Mouse (Mus musculus) lung, postnatal 36 days (tissue): Measurements from ENCODE around the gene Ppm1b.

Experiments used
- DNase-seq: peaks from one replicate; pipeline ENCODE4 v3.0.0; 2022; ENCODE audit warnings: mixed read lengths

Ppm1b gene

DNA sequence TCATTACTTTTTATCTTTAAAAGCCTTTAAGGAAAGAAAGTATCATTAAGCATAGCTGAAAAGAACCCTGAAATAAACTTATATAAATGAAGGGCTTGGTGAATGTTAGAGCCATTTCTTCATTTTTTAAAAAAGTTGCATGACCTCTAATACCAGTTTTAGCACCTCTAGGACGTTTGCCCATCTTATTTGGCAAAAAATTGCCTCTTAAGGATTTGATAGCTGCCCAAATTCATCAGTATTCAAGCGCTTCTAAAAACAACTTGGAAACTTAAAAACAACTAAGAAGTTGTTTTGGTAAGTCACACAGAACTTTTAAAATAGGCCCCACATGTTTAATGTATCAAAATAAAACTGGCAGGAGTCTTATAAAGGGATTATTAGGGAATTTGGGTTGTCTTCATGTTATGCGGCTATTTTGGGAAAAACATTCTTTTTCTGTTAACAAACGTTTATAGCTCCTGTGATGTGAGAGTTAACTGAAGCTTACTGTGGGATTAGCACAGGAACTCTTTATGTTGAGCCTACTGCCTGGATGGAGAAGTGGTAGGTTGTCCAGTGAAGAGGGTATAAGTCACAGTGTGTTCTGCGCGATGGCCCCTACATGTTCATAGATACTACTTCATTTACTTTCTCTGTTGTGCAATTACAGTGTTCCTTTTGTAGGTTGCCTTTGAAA is 2.6 kb downstream of the Ppm1b start:
- no peak for DNase-seq

GRCm38 (mm10) chr17:84959665-84960020 is 3.1 kb downstream of the Ppm1b start:
- DNase-seq = no peak

DNA sequence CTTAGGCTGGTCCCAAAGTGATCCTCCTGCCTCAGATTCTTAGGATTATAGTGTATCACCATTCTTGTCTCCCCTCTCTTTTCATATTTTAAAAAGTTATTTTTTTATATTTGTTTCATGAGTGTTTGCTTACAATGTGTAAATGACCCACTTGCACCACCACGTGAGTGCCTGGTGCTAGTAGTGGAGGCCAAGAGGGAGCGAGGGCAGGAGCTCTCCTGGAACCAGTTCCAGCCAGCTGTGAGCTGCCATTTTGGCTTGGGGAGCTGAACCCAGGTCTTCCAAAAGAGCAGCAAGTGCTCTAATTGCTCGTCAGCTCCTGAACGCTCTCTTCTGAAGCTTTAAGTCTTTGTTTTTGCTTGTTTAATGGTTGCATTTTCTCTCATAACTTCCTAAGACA is 3.6 kb downstream of the Ppm1b start:
- DNase-seq = peak; percentile 53

- peak; percentile 83 for DNase-seq
Observed at GRCm38 (mm10) chr17:84962046-84962445, 5.5 kb downstream of the Ppm1b start.

DNA sequence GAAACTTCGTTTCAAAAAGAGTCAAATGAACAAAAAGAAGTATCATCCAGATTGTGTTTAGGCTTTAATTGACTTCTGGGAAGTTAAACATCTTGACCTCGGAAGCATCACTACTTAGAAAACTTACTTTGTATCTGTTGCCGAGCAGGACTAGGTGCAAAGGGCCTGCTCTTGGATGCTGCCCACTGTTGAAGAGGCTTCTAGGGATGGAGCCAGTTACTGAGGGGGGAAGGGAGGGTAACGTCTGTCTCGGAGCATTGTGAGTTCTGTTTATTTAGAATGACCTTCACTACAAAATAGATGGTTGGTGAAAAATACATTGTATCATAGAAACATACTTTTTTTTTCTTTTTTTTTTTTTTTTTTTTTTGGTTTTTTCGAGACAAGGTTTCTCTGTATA is 7.1 kb downstream of the Ppm1b start:
- no peak for DNase-seq

DNA sequence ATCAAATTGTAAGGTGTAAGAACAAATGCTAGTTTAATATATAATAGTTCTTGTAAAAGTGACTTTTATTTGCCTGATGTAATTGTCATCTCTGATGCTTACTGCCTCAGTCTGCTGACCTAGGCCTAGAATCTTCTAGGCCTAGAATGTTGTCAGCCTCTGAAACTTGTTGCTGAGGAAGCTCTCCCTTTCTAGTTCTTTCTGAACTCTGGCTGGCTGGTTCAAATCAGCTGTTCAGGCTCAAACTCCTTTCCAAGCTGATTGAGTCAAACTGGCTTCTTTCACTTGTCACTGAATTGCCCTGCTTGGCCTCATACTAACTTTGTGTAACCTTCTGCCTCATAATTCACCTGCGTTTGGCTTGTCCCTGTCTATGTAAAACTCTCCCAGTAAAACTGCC is 9.7 kb downstream of the Ppm1b start:
- DNase-seq = no peak

GRCm38 (mm10) chr17:84967045-84967444 is 10.5 kb downstream of the Ppm1b start:
- no peak for DNase-seq

- no peak for DNase-seq
Observed at GRCm38 (mm10) chr17:84969916-84970315, 13.4 kb downstream of the Ppm1b start.

DNA sequence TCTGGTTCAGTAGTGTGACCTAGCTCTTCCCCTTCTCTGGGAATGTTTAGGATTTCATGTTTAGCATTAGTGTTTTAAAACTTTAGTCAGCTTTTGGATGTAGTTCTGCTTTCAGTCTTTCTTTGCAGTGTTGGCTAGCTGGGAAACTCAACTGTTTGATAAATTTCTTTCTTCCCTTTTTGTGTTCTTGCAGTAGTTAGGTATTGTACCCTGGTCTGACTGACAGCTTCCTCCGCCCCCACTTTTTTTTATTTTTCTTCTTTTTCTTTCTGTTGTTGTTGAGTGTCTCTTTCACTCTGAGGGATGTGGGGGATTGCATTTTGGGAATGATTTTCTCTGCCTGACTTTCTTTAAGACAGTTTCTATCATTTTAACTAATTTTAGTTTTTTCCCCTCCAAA is 25.2 kb downstream of the Ppm1b start:
- no peak for DNase-seq

DNA sequence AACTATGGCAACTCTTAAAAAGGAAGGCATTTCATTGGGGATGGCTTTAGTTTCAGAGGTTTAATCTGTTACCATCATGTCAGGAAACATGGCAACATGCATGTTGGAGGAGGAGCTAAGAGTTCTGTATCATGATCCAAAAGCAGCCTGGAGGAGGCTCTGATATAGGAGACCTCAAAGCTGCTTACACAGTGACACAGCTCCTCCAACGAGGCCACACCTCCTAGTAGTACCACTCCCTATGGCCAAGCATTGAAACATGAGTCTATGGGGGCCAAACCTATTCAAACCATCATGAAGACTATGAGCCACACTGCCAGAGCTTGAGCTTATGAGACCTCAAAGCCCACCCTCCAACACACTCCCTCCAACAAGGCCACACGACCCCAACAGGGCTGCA is 26.2 kb downstream of the Ppm1b start:
- no peak for DNase-seq

DNA sequence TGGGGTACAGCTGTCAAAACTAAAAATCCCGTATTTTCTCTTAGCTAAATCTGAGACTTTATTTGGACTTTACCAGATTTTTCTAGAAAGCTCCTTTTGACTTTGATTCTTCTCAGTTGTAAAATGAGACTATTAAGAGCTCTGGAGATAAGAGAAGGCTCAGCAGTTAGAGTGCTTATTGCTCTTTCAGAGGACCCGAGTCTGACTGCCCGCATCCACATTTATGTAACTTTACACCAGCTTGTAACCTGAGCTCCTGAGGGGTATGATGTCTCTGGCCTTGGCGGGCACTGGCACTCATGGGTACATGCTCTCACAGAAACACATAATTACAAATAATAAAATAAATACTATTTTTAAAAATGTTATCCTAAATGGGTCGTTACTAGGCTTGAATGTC is 29.8 kb downstream of the Ppm1b start:
- no peak for DNase-seq

GRCm38 (mm10) chr17:84987834-84988410 is 31.4 kb downstream of the Ppm1b start:
- peak; percentile 45 for DNase-seq

- no peak for DNase-seq
Observed at GRCm38 (mm10) chr17:84988514-84988913, 32.0 kb downstream of the Ppm1b start.

- peak; percentile 47 for DNase-seq
Observed at GRCm38 (mm10) chr17:84995844-84996243, 39.3 kb downstream of the Ppm1b start.

DNA sequence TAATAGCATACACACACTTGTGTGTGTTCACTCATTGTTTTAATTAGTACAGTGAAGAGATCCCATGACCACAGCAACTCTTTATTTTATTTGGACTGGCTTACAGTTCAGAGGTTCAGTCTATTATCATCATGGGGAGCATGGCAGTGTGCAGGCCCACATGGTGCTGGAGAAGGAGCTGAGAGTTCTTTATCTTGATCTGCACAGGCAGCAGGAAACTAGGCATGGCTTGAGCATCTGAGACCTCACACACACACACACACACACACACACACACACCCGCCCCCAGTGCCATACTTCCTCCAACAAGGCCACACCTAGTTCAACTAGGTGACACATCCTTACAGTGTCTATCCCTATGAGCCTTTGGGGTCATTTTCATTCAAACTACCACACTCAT is 41.1 kb downstream of the Ppm1b start:
- no peak for DNase-seq

DNA sequence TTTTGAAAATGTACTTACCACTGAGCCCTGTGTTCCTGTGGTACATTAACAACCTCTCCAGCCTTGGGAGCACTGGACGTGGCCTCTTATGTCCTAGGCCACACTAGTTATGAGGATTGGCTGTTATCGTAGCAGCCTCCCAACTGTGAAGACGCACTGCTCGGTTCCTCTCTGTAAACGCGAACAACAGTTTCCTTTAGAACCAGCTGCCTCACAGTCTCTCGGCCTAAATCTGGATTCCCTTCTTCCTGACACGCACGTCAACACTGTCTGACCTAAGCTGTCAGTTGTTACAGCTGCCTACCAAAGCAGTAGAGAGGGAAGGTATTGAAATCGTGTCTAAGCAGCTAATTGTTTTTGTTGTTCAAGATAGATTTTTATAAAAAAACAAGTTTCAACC is 43.1 kb downstream of the Ppm1b start:
- no peak for DNase-seq

DNA sequence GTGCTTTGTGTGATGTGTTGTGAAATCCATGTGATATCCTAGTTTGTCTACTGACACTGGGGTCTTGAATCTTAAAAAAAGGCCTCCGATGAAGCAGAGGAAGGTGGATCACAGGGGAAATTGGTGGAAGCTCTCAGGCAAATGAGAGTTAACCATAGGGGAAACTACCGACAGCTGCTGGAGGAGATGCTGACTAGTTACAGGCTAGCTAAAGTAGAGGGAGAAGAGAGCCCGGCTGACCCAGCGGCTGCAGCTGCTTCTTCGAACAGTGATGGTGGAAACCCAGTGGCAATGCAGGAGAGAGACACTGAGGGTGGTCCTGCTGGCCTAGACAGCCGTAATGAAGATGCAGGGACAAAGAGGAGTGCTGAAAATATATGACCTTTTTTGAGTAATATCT is 56.9 kb downstream of the Ppm1b start:
- no peak for DNase-seq

DNA sequence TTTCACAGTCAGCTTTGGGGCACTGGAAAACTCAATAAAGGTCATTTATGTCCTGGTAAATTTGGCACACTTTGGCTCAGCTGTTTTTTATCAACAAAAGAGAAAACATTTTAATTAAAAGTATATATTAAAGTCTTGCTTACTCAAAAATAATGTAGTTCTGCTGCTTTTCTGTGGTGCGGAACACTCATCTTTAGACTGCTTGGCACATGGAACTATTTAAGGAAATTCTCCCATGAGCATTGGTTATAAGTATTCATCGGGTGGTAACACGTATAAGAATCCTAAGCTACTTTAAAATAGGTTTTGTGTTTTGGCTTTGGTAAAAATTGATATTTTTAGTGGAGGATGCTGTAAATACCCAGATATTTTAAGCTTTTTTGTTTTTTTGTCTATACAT is 58.1 kb downstream of the Ppm1b start:
- no peak for DNase-seq

GRCm38 (mm10) chr17:85018344-85018743 is 61.8 kb downstream of the Ppm1b start:
- DNase-seq = no peak

DNA sequence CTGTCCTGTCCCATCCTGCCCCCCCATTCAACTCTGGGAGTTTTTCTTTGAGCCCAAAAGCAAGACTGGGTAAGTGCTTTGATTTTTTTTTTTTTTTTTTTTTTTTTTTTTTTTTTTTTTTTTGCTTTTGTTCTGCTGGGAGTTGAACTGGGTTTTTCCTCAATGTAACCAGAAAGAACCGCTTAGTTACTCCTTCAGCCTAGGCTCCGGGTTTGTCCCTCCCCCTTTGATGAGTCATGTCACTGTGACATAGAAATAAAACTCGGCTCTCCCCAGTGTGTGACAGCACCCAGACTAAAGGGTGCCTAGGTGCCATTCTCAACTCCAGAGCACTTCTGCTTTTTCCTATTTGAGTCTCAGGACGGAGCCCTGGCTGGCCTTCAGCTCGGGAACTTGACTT is 62.3 kb downstream of the Ppm1b start:
- peak; percentile 33 for DNase-seq

GRCm38 (mm10) chr17:85020343-85020742 is 63.8 kb downstream of the Ppm1b start:
- DNase-seq = no peak

DNA sequence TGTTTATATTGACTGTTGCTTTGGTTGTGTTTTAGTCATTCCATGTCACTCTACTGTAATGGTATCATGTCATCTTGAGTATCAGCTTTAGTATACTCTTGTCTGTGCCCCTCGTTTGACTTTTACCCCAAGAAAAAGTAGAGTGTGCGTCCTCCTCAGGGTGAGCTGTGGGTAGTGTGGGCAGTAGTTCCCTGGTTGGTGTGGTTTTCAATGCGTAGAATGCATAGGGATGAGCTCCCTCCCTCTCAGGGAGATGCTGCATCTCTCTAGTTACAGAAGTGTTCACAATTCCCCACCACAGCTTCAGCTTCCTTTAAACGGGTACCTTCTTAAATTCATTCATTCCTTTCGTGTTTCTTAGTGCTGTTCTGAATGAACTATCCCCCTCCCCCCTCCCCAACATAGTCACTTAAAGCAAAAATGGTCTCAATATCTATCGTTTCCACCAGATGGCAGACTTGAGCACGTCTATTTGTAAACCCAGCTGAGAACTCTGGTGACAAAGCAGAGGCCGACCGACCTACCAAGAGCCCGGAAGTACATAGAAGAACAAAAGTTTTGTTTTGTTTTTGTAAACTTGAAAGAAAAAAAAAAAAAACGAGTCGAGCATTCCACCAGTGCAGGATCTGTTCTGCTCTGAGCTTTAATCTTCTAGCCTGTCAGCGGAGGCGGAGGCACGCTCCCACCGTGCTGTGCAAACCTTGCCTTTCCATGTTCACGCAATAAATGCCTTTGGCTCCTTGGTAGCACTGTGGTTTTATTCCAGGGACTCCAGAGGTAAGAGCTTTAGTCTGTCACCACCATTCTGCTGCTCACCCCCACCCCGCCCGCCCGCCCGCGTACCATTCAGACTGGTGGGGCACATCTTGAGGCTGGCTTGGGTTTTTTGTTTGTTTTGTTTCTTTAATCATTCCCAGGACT is 67.0 kb downstream of the Ppm1b start:
- DNase-seq = peak; percentile 86

DNA sequence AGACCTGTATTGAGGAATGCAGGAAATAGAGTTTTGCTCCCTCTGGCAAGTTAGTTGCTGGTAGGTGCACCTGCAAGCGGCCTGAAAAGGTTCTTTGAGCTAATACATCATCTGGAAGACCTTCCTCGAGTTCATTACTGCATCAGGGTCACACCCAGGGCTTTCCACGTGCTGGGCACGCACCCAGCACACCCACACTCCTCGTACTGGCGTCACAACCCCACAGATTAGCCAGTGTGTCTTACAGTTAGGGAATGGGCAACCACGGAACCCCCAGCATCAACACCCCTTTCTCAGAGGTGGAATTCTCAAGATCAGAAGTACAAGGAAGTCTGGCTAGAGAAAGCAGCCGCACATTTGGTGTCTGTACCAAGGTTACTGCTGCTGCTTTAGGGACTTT is 67.7 kb downstream of the Ppm1b start:
- DNase-seq = no peak

DNA sequence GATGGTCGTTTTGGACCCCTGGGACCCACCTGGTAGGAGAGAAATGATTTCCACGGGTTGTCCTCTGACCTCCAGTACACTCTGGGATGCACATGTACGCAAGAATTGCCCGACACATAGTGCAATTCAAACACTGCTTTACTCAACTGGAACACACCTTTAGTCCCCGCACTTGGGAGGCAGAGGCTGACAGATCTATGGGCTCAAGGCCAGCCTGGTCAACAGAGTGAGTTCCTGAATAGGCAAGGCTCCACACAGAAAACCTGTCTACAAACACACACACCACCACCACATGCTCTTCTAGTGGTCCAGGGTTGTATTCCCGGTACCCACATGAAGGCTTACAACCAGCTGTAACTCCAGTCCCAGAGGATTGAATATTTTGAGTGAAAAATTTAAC is 68.6 kb downstream of the Ppm1b start:
- peak; percentile 20 for DNase-seq
